ENCODE assay signal across 9 mouse cellular contexts in the genomic region with DNA sequence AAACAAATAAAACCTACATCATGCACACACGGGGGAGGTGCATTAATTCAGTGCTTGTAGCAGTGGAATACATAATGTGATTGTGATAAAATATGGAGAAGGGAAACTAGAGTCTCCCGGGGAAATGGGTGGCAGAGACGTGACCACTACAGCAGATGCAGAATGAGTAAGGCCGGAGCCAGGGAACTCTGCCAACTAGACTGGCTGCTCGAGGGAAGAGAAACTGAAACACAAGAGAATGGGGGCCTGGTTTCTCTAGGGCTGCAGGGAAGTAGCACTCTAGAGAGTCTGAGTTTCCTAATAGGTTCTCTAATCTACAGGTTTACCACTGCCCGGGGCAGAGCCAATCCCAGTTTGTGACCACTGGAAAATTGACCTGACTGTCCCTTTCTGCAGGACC. TPM values are rescaled to one million over a fixed set of nuclear protein-coding genes. Genes with fewer than 3 reads are reported as not detected.
DNase-seq lines count a peak whose midpoint lies in the region; ATAC-seq and TF ChIP-seq lines count a peak whose summit lies in the region.
"Had no signal": no experiment of that assay in that cellular context is flagged by ENCODE, and none has a peak within 500 bp of the region (broad histone marks: within the 10 kb centered on the region; RNA-seq: fewer than 3 reads in every experiment).

No protein-coding gene starts in this region.

- peak; percentile 63 to 73 for DNase-seq in cerebellum, postnatal 14 days
- DNase-seq in cerebellum, adult 8-10 months, result no peak
- DNase-seq in 3T3-L1 (ENCODE audit: low read depth, low spot score), result peak; percentile 66
- DNase-seq in heart, postnatal 0 days (ENCODE audit: low spot score), result peak; percentile 23
- peak; percentile 88 for DNase-seq in layer of hippocampus, adult 9-11 months

- no peak for TF ChIP-seq EP300 in heart, postnatal 0 days (IDR thresholded peaks at IDR 0.05; ENCODE audit: low read depth)

- H3K4me2 ChIP-seq in heart, postnatal 0 days (ENCODE audit: low read depth, low read length), result no peak overlapping the region
- H3K4me2 ChIP-seq: lung, embryonic 15.5 days had no signal

- WGBS in heart, postnatal 0 days, result 21% methylated on average over 6 of the region's 6 CpGs

- no peak overlapping the region for H3K9ac ChIP-seq in heart, postnatal 0 days (replicated peaks; ENCODE audit: low read depth, low read length)
- H3K9ac ChIP-seq: lung, embryonic 15.5 days had no signal

- no peak overlapping the region for H3K4me3 ChIP-seq in heart, postnatal 0 days (ENCODE audit: low read depth, low read length)
- H3K4me3 ChIP-seq: lung, embryonic 15.5 days had no signal

- no peak for TF ChIP-seq CTCF in heart, postnatal 0 days (IDR thresholded peaks at IDR 0.05; ENCODE audit: low read depth)

- H3K27me3 ChIP-seq in heart, postnatal 0 days (ENCODE audit: control insufficient read depth, insufficient read depth, low read length), result no peaks in the 10 kb centered on the region
- H3K27me3 ChIP-seq: lung, embryonic 15.5 days had no signal

- peaks cover 12% of the 10 kb centered on the region for H3K4me1 ChIP-seq in heart, postnatal 0 days (ENCODE audit: control insufficient read depth, insufficient read depth)

- H3K36me3 ChIP-seq in heart, postnatal 0 days (replicated peaks; ENCODE audit: control insufficient read depth, insufficient read depth, low read length), result no peaks in the 10 kb centered on the region
- H3K36me3 ChIP-seq: lung, embryonic 15.5 days had no signal

- no peaks in the 10 kb centered on the region for H3K9me3 ChIP-seq in heart, postnatal 0 days (replicated peaks; ENCODE audit: control insufficient read depth, low read length)
- H3K9me3 ChIP-seq: lung, embryonic 15.5 days had no signal

- peak; percentile 75 for ATAC-seq in common myeloid progenitor, adult 5-6 weeks (replicated peaks; ENCODE audit: low read depth, poor library complexity, severe bottlenecking)
- no peak for ATAC-seq in heart, postnatal 0 days (ENCODE audit: insufficient read depth, low read depth)
- ATAC-seq in megakaryocyte progenitor cell, adult 5-6 weeks (replicated peaks; ENCODE audit: poor library complexity), result peak; percentile 64
- no peak for ATAC-seq in megakaryocyte-erythroid progenitor cell, adult 5-6 weeks (replicated peaks; ENCODE audit: low FRiP score, low TSS enrichment, poor library complexity, severe bottlenecking)

- no peak overlapping the region for H3K27ac ChIP-seq in heart, postnatal 0 days (ENCODE audit: low read depth)
- H3K27ac ChIP-seq: lung, embryonic 15.5 days had no signal

RNA-seq across cellular contexts. Expression of a gene that starts 48.9 kb away (rescaled TPM):
- total RNA-seq in common myeloid progenitor, adult 5-6 weeks (2017), result 8.1 and 14.0 TPM in 2 replicates
- 13.3 and 14.0 TPM in 2 replicates for total RNA-seq in heart, postnatal 0 days (2014; rRNA removed; ENCODE audit: low replicate concordance)
- polyA plus RNA-seq in heart, postnatal 0 days (2015; fragmentation: Nextera tagmentation; extraction: Ambion mirVana), result 16.9 and 17.4 TPM in 2 replicates
- 25.4 and 28.4 TPM in 2 replicates for total RNA-seq in megakaryocyte progenitor cell, adult 5-6 weeks (2015)
- total RNA-seq in megakaryocyte progenitor cell, adult 5-6 weeks (2017), result 6.3 and 9.8 TPM in 2 replicates
- total RNA-seq in megakaryocyte-erythroid progenitor cell, adult 5-6 weeks (2014; fragmentation: Nextera tagmentation), result 22.9 and 23.3 TPM in 2 replicates
- 7.7 and 20.8 TPM in 2 replicates for total RNA-seq in megakaryocyte-erythroid progenitor cell, adult 5-6 weeks (2017)

Comparison
In these comparisons a context has a peak if more than half of its experiments do, and no peak if none do; other contexts are left out.
1. ATAC-seq: peak in common myeloid progenitor, adult 5-6 weeks (single experiment) and megakaryocyte progenitor cell, adult 5-6 weeks (single experiment); none in heart, postnatal 0 days (single experiment) and megakaryocyte-erythroid progenitor cell, adult 5-6 weeks (single experiment).